Mouse (Mus musculus): ENCODE measurements around the gene Prps2. TPM values are rescaled to one million over a fixed set of nuclear protein-coding genes. Genes with fewer than 3 reads are reported as not detected.
"Not testable (repeated sequence)": the region's sequence is repeated elsewhere in the genome, so short reads cannot be mapped to it uniquely, and the experiment has no call there.

Gene Prps2
- polyA plus RNA-seq, 1 experiment = 8.3 TPM

- no peaks in the 10 kb centered on the region for H3K36me3 ChIP-seq (ENCODE audit: control insufficient read depth, insufficient read depth)
- H3K27me3 ChIP-seq (ENCODE audit: control insufficient read depth, insufficient read depth, insufficient read length) = no peaks in the 10 kb centered on the region
- H3K79me2 ChIP-seq (ENCODE audit: control insufficient read depth, insufficient read depth) = peaks cover 25% of the 10 kb centered on the region
- H3K4me3 ChIP-seq (ENCODE audit: insufficient read depth, poor library complexity, severe bottlenecking) = peak overlapping the region; percentile 44
- H3ac ChIP-seq (ENCODE audit: control insufficient read depth, insufficient read length, low read depth) = peak overlapping the region; percentile 69
- H3K79me3 ChIP-seq (ENCODE audit: low read depth) = peaks cover 10% of the 10 kb centered on the region
- TF ChIP-seq MAX (IDR thresholded peaks at IDR 0.05) (peak; percentile 20), MYOD1 (IDR thresholded peaks at IDR 0.05; ENCODE audit: control insufficient read depth, insufficient read length, low read depth) (no peak), MYOG (IDR thresholded peaks at IDR 0.05; ENCODE audit: control insufficient read depth, extremely low read depth, insufficient read length) (no peak)
Observed at GRCm38 (mm10) chrX:167381583-167382046, 934 bp downstream of the Prps2 start.

DNA sequence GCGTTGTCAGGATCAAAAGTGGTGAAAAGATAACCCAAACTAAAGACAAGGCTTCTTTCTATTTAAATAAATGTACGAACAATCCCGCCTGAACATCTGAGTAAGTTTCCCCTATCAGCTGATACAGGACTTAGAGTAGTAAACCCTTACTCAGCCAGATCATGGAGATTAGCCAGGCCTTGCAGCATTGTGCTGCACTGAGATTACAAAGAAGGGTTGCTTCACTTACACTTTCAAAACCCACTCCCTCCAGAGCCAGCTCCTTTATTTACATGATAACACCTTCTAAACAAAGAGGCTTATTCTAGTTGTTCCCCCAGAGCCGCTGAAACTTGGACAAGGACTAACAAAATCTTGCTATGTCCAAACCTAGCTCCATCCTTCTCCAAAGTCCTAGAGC lies 2.5 kb downstream of the Prps2 start:
- Histone ChIP-seq H3K79me3 (ENCODE audit: low read depth) (peaks cover 11% of the 10 kb centered on the region), H3K4me3 (ENCODE audit: insufficient read depth, poor library complexity, severe bottlenecking) (no peak overlapping the region), H3K79me2 (ENCODE audit: control insufficient read depth, insufficient read depth) (peaks cover 25% of the 10 kb centered on the region), H3K36me3 (ENCODE audit: control insufficient read depth, insufficient read depth) (no peaks in the 10 kb centered on the region), H3ac (ENCODE audit: control insufficient read depth, insufficient read length, low read depth) (no peak overlapping the region), H3K27me3 (ENCODE audit: control insufficient read depth, insufficient read depth, insufficient read length) (no peaks in the 10 kb centered on the region)
- TF ChIP-seq FOSL1 (IDR thresholded peaks at IDR 0.05; ENCODE audit: insufficient read depth, low read length, poor library complexity, severe bottlenecking) = no peak
- no peak for TF ChIP-seq MAX (IDR thresholded peaks at IDR 0.05)
- no peak for TF ChIP-seq USF1 (IDR thresholded peaks at IDR 0.05; ENCODE audit: low read depth)
- no peak for TF ChIP-seq MYOD1 (IDR thresholded peaks at IDR 0.05; ENCODE audit: control insufficient read depth, insufficient read length, low read depth)
- no peak for TF ChIP-seq CTCF (IDR thresholded peaks at IDR 0.05; ENCODE audit: control insufficient read depth, insufficient read depth, insufficient read length)
- no peak for TF ChIP-seq CEBPB (IDR thresholded peaks at IDR 0.05; ENCODE audit: low read depth)
- no peak for TF ChIP-seq MYOG (IDR thresholded peaks at IDR 0.05; ENCODE audit: control insufficient read depth, extremely low read depth, insufficient read length)

GRCm38 (mm10) chrX:167361231-167361630 lies 21.3 kb downstream of the Prps2 start:
- H3K79me2 ChIP-seq (ENCODE audit: control insufficient read depth, insufficient read depth); H3ac ChIP-seq (ENCODE audit: control insufficient read depth, insufficient read length, low read depth); H3K4me3 ChIP-seq (ENCODE audit: insufficient read depth, poor library complexity, severe bottlenecking); H3K79me3 ChIP-seq (ENCODE audit: low read depth); H3K36me3 ChIP-seq (ENCODE audit: control insufficient read depth, insufficient read depth); H3K27me3 ChIP-seq (ENCODE audit: control insufficient read depth, insufficient read depth, insufficient read length): not testable (repeated sequence)

GRCm38 (mm10) chrX:167359704-167360103 lies 22.8 kb downstream of the Prps2 start:
- H3ac ChIP-seq (ENCODE audit: control insufficient read depth, insufficient read length, low read depth) = no peak overlapping the region
- H3K27me3 ChIP-seq (ENCODE audit: control insufficient read depth, insufficient read depth, insufficient read length) = no peaks in the 10 kb centered on the region
- no peaks in the 10 kb centered on the region for H3K36me3 ChIP-seq (ENCODE audit: control insufficient read depth, insufficient read depth)
- TF ChIP-seq CTCF (IDR thresholded peaks at IDR 0.05; ENCODE audit: control insufficient read depth, insufficient read depth, insufficient read length) (no peak), FOSL1 (IDR thresholded peaks at IDR 0.05; ENCODE audit: insufficient read depth, low read length, poor library complexity, severe bottlenecking) (no peak)
- no peaks in the 10 kb centered on the region for H3K79me2 ChIP-seq (ENCODE audit: control insufficient read depth, insufficient read depth)
- H3K4me3 ChIP-seq (ENCODE audit: insufficient read depth, poor library complexity, severe bottlenecking) = no peak overlapping the region
- H3K79me3 ChIP-seq (ENCODE audit: low read depth) = no peaks in the 10 kb centered on the region

GRCm38 (mm10) chrX:167357415-167357814 lies 25.1 kb downstream of the Prps2 start:
- TF ChIP-seq MAX (IDR thresholded peaks at IDR 0.05) (no peak), MYOG (IDR thresholded peaks at IDR 0.05; ENCODE audit: control insufficient read depth, extremely low read depth, insufficient read length) (no peak)
- no peaks in the 10 kb centered on the region for H3K79me2 ChIP-seq (ENCODE audit: control insufficient read depth, insufficient read depth)
- H3ac ChIP-seq (ENCODE audit: control insufficient read depth, insufficient read length, low read depth) = no peak overlapping the region
- H3K27me3 ChIP-seq (ENCODE audit: control insufficient read depth, insufficient read depth, insufficient read length) = no peaks in the 10 kb centered on the region
- no peak overlapping the region for H3K4me3 ChIP-seq (ENCODE audit: insufficient read depth, poor library complexity, severe bottlenecking)
- H3K36me3 ChIP-seq (ENCODE audit: control insufficient read depth, insufficient read depth) = no peaks in the 10 kb centered on the region
- H3K79me3 ChIP-seq (ENCODE audit: low read depth) = no peaks in the 10 kb centered on the region

GRCm38 (mm10) chrX:167355965-167356364 lies 26.6 kb downstream of the Prps2 start:
- Histone ChIP-seq H3ac (ENCODE audit: control insufficient read depth, insufficient read length, low read depth) (no peak overlapping the region), H3K36me3 (ENCODE audit: control insufficient read depth, insufficient read depth) (no peaks in the 10 kb centered on the region), H3K79me3 (ENCODE audit: low read depth) (no peaks in the 10 kb centered on the region), H3K27me3 (ENCODE audit: control insufficient read depth, insufficient read depth, insufficient read length) (no peaks in the 10 kb centered on the region), H3K79me2 (ENCODE audit: control insufficient read depth, insufficient read depth) (no peaks in the 10 kb centered on the region), H3K4me3 (ENCODE audit: insufficient read depth, poor library complexity, severe bottlenecking) (no peak overlapping the region)
- TF ChIP-seq CEBPB (IDR thresholded peaks at IDR 0.05; ENCODE audit: low read depth) = no peak
- no peak for TF ChIP-seq MYOD1 (IDR thresholded peaks at IDR 0.05; ENCODE audit: control insufficient read depth, insufficient read length, low read depth)
- TF ChIP-seq MYOG (IDR thresholded peaks at IDR 0.05; ENCODE audit: control insufficient read depth, extremely low read depth, insufficient read length) = no peak
- no peak for TF ChIP-seq USF1 (IDR thresholded peaks at IDR 0.05; ENCODE audit: low read depth)
- no peak for TF ChIP-seq MAX (IDR thresholded peaks at IDR 0.05)
- TF ChIP-seq FOSL1 (IDR thresholded peaks at IDR 0.05; ENCODE audit: insufficient read depth, low read length, poor library complexity, severe bottlenecking) = no peak
- TF ChIP-seq CTCF (IDR thresholded peaks at IDR 0.05; ENCODE audit: control insufficient read depth, insufficient read depth, insufficient read length) = no peak

DNA sequence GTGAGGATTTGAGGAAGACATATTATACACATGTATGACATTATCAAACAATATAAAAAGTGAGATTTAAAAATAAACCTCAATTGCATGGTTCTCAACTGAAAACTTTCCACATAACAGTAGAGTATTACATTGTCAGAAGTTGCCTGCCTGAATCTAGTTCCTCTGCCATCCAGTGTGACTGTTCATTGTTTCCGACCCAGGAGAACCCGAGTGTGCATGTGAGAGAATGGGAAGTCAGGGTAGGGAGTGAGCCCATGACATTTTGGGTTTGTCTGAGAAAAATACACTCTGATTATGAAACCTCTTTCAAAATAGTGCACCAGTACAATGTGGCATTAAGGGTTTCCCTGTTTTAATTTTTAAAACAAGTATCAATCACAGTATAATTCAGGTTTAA lies 28.9 kb downstream of the Prps2 start:
- TF ChIP-seq USF1 (IDR thresholded peaks at IDR 0.05; ENCODE audit: low read depth) (no peak), FOSL1 (IDR thresholded peaks at IDR 0.05; ENCODE audit: insufficient read depth, low read length, poor library complexity, severe bottlenecking) (no peak), MAX (IDR thresholded peaks at IDR 0.05) (no peak), MYOD1 (IDR thresholded peaks at IDR 0.05; ENCODE audit: control insufficient read depth, insufficient read length, low read depth) (no peak), CTCF (IDR thresholded peaks at IDR 0.05; ENCODE audit: control insufficient read depth, insufficient read depth, insufficient read length) (no peak), MYOG (IDR thresholded peaks at IDR 0.05; ENCODE audit: control insufficient read depth, extremely low read depth, insufficient read length) (no peak), CEBPB (IDR thresholded peaks at IDR 0.05; ENCODE audit: low read depth) (no peak)
- peaks cover 8% of the 10 kb centered on the region for H3K36me3 ChIP-seq (ENCODE audit: control insufficient read depth, insufficient read depth)

More for the DNA sequence above, 28.9 kb downstream of the Prps2 start:
- Histone ChIP-seq H3K4me3 (ENCODE audit: insufficient read depth, poor library complexity, severe bottlenecking) (no peak overlapping the region), H3K79me3 (ENCODE audit: low read depth) (no peaks in the 10 kb centered on the region), H3ac (ENCODE audit: control insufficient read depth, insufficient read length, low read depth) (no peak overlapping the region), H3K27me3 (ENCODE audit: control insufficient read depth, insufficient read depth, insufficient read length) (no peaks in the 10 kb centered on the region), H3K79me2 (ENCODE audit: control insufficient read depth, insufficient read depth) (no peaks in the 10 kb centered on the region)
